Mouse (Mus musculus) embryonic facial prominence, embryonic 14.5 days (tissue): ENCODE data around the gene Cryl1. TPM values are rescaled to one million over a fixed set of nuclear protein-coding genes. Genes with fewer than 3 reads are reported as not detected.

Source experiments
- ATAC-seq: fragments of 200-750 bp; cut with Nextera tagmentation; 2 replicates; pipeline ENCODE4 v1.8.0; 2017; ENCODE audit warnings: low read depth, moderate number of reproducible peaks, moderate TSS enrichment
- DNase-seq: peaks from one replicate; pipeline ENCODE4 v3.0.0-alpha.2; 2015; ENCODE audit warnings: low spot score
- H3K27ac ChIP-seq: fragments of 300-500 bp; sonication (generic); replicated peaks from 2 replicates; pipeline ENCODE4 v1.5.1; 2014; ENCODE audit warnings: low read depth, mild to moderate bottlenecking, low read length, moderate library complexity
- H3K27me3 ChIP-seq: fragments of 300-500 bp; sonication (generic); replicated peaks from 2 replicates; pipeline ENCODE4 v1.6.1; 2014; ENCODE audit warnings: low read length; ENCODE audit not compliant: control insufficient read depth, insufficient read depth
- H3K36me3 ChIP-seq: fragments of 300-500 bp; sonication (generic); 2 replicates; pipeline ENCODE4 v1.6.1; 2014; ENCODE audit warnings: low read length, mixed read lengths; ENCODE audit not compliant: control insufficient read depth, insufficient read depth
- H3K4me1 ChIP-seq: fragments of 300-500 bp; sonication (generic); 2 replicates; pipeline ENCODE4 v1.6.1; 2014; ENCODE audit warnings: antibody characterized with exemption, low read length; ENCODE audit not compliant: control insufficient read depth, insufficient read depth
- H3K4me2 ChIP-seq: fragments of 300-500 bp; sonication (generic); 2 replicates; pipeline ENCODE4 v1.6.1; 2014; ENCODE audit warnings: low read depth, mild to moderate bottlenecking, low read length, moderate library complexity, mixed read lengths
- H3K4me3 ChIP-seq: fragments of 300-500 bp; sonication (generic); 2 replicates; pipeline ENCODE4 v1.5.1; 2014; ENCODE audit warnings: low read depth, mild to moderate bottlenecking, low read length
- H3K9ac ChIP-seq: fragments of 300-500 bp; sonication (generic); 2 replicates; pipeline ENCODE4 v1.6.1; 2014; ENCODE audit warnings: low read depth, mild to moderate bottlenecking, low read length, moderate library complexity, mixed read lengths
- H3K9me3 ChIP-seq: fragments of 300-500 bp; sonication (generic); 2 replicates; pipeline ENCODE4 v1.6.1; 2016; ENCODE audit warnings: low read length; ENCODE audit not compliant: control insufficient read depth
- WGBS: fragments of 180-500 bp; shearing (Covaris S2); extraction: QIAGEN DNeasy Blood & Tissue Kit; methylation state at CpG from one replicate; pipeline ENCODE4 v1.1.7; 2014; 5-methylcytosine and 5-hydroxymethylcytosine counted together
- polyA plus RNA-seq: library from polyadenylated mRNA; unstranded; fragments of >200 nt; fragmentation: Nextera tagmentation; extraction: Ambion mirVana; gene quantifications from 2 replicates; pipeline ENCODE4 v1.2.1, GENCODE M21; 2014

The Cryl1 gene
- polyA plus RNA-seq, 1 experiment from 2014 or later: 32.0 TPM

- WGBS: 57% methylated on average over 9 of the region's 9 CpGs
- DNase-seq (no peak), ATAC-seq (no peak)
Observed at GRCm38 (mm10) chr14:57289105-57289504, 109.2 kb downstream of the Cryl1 start.

GRCm38 (mm10) chr14:57283816-57284215 is 114.5 kb downstream of the Cryl1 start:
- Histone ChIP-seq H3K27ac (no peak overlapping the region), H3K36me3 (no peaks in the 10 kb centered on the region), H3K9me3 (no peaks in the 10 kb centered on the region), H3K4me2 (no peak overlapping the region), H3K4me1 (no peaks in the 10 kb centered on the region), H3K27me3 (no peaks in the 10 kb centered on the region), H3K4me3 (no peak overlapping the region), H3K9ac (no peak overlapping the region)
- DNase-seq: no peak
- ATAC-seq: no peak
- WGBS: 36% methylated on average over 5 of the region's 5 CpGs

More at GRCm38 (mm10) chr14:57289105-57289504, 109.2 kb downstream of the Cryl1 start:
- Histone ChIP-seq H3K4me2 (no peak overlapping the region), H3K9me3 (no peaks in the 10 kb centered on the region), H3K36me3 (no peaks in the 10 kb centered on the region), H3K4me3 (no peak overlapping the region), H3K4me1 (no peaks in the 10 kb centered on the region), H3K27ac (no peak overlapping the region), H3K27me3 (no peaks in the 10 kb centered on the region), H3K9ac (no peak overlapping the region)

DNA sequence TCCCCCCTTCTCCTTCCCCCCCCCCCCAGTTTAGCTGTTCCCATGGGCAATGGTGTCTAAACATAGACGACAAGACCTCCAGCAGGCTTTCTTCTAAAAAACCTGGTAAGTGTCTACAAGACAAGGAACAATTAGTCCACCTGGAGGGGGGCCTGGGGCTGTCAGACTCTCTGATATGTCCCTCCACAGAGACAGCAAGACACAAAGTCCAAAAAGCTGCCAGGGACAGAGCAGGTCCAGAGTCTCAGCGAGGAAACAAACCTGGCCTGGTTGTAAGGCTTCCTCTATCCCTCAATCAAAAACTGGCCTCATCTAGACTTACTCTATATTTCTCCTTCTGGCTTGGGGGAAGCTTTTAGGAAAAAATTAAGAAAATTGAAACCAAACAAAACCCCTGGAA is 115.7 kb downstream of the Cryl1 start:
- ATAC-seq (no peak), DNase-seq (no peak)
- 31% methylated on average over 2 of the region's 2 CpGs for WGBS

DNA sequence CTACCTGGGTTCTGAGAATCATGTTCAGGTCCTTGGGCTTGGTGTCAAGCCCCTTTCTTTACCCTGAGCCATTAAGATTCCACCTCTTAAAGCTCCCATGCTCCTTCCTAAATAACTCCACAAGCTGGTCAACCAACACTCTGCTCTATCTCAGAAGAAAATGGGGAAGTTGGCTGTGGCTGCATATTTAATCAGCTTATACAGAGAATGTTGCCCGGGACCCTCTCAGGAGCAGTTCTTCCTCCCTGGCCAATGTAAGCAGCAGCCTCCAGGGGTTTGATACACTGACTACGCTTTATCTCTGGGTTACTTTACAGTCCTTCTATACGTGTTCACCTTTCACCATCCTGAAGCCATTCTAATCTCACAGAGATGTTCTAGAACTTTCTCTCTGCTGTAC is 117.5 kb downstream of the Cryl1 start:
- H3K4me2 ChIP-seq: no peak overlapping the region
- no peak overlapping the region for H3K9ac ChIP-seq
- no peaks in the 10 kb centered on the region for H3K36me3 ChIP-seq
- H3K4me3 ChIP-seq: no peak overlapping the region
- H3K27ac ChIP-seq: no peak overlapping the region
- 84% methylated on average over 3 of the region's 3 CpGs for WGBS
- DNase-seq (no peak), ATAC-seq (no peak)
- H3K9me3 ChIP-seq: no peaks in the 10 kb centered on the region
- H3K27me3 ChIP-seq: no peaks in the 10 kb centered on the region
- no peaks in the 10 kb centered on the region for H3K4me1 ChIP-seq

More for the DNA sequence above, 115.7 kb downstream of the Cryl1 start:
- Histone ChIP-seq H3K36me3 (no peaks in the 10 kb centered on the region), H3K27ac (no peak overlapping the region), H3K4me1 (no peaks in the 10 kb centered on the region), H3K4me2 (no peak overlapping the region), H3K9ac (no peak overlapping the region), H3K9me3 (no peaks in the 10 kb centered on the region), H3K4me3 (no peak overlapping the region), H3K27me3 (no peaks in the 10 kb centered on the region)

DNA sequence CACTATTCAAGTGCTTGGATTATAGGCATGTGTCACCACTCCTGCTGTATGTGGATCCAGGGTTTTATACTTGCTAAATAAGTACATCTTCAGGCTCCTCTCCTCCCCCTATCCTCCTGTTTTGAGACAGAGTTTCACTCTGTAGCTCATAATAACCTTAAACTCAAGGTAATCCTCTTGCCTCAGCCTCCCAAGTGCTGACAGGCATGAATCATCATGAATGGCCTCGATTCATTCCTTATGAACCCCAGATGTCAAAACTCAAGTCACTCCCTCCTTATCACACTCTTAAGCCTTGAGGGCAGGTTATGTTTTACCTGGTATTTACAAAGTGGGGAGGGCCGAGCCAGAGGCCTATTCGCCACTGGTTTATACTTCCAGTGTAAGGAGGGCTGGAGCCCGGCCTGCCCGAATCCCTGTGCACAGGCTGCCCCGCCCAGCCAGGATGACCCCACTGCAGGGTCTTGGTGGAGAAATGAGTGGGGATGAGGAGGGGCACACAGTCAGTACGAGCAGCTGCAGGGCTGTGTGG is 121.8 kb downstream of the Cryl1 start:
- H3K4me1 ChIP-seq: no peaks in the 10 kb centered on the region
- H3K4me2 ChIP-seq: no peak overlapping the region
- no peaks in the 10 kb centered on the region for H3K36me3 ChIP-seq
- no peaks in the 10 kb centered on the region for H3K27me3 ChIP-seq
- no peak overlapping the region for H3K27ac ChIP-seq
- no peak overlapping the region for H3K4me3 ChIP-seq
- WGBS: 77% methylated on average over 7 of the region's 7 CpGs
- DNase-seq (no peak), ATAC-seq (no peak)
- no peak overlapping the region for H3K9ac ChIP-seq
- H3K9me3 ChIP-seq: no peaks in the 10 kb centered on the region

DNA sequence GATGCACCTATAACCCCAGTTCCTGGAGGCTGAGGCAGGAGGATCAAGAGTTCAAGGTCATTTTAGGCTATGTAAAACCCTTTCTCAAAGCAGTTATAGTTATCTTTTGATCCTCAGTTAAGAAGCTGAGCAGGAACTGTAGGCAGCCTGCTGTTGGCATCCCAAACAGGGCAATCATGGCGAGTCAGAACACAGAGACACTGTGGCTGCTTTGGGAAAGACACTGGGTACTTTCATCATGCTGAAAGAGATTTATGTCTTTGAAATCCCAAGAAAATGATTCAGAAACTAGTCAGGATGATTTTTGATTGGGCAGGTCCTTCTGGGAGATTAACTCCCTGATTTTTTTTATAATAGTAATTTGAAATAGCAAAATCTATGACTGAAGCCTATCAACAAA is 126.0 kb downstream of the Cryl1 start:
- H3K4me3 ChIP-seq: no peak overlapping the region
- H3K4me1 ChIP-seq: no peaks in the 10 kb centered on the region
- no peak for ATAC-seq
- H3K9me3 ChIP-seq: no peaks in the 10 kb centered on the region
- no peak overlapping the region for H3K9ac ChIP-seq
- H3K4me2 ChIP-seq: no peak overlapping the region
- DNase-seq: no peak
- 64% methylated on average over 1 of the region's 1 CpGs for WGBS
- H3K36me3 ChIP-seq: no peaks in the 10 kb centered on the region
- H3K27me3 ChIP-seq: no peaks in the 10 kb centered on the region
- H3K27ac ChIP-seq: no peak overlapping the region

DNA sequence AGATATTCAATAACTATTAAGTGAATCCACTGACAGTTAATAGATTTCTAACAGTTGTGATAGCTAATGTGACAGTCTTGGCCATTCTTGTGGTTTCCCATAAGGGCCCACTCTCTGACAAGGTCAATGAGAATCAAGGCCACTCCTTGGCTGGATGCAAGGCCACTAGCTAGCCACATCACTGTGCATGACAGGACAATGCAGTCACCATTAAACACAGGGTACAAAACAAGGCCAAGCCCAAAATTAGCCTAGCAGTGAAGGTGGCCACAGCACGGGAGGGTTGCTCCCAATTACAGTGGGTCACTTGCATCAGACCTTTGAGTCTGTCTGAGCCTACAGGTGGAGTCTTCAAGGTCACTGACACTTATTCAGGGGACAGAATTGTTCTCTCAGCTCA is 126.5 kb downstream of the Cryl1 start:
- Histone ChIP-seq H3K27ac (no peak overlapping the region), H3K27me3 (no peaks in the 10 kb centered on the region), H3K9me3 (no peaks in the 10 kb centered on the region), H3K36me3 (no peaks in the 10 kb centered on the region), H3K4me1 (no peaks in the 10 kb centered on the region), H3K9ac (no peak overlapping the region), H3K4me3 (no peak overlapping the region), H3K4me2 (no peak overlapping the region)
- ATAC-seq (no peak), DNase-seq (no peak)
- 72% methylated on average over 1 of the region's 1 CpGs for WGBS

- Histone ChIP-seq H3K36me3 (no peaks in the 10 kb centered on the region), H3K4me2 (no peak overlapping the region), H3K27ac (no peak overlapping the region), H3K9ac (no peak overlapping the region), H3K9me3 (no peaks in the 10 kb centered on the region), H3K27me3 (no peaks in the 10 kb centered on the region), H3K4me3 (no peak overlapping the region), H3K4me1 (no peaks in the 10 kb centered on the region)
- no peak for ATAC-seq
- DNase-seq: no peak
- WGBS: 83% methylated on average over 3 of the region's 3 CpGs
Observed at GRCm38 (mm10) chr14:57268900-57269299, 129.4 kb downstream of the Cryl1 start.

DNA sequence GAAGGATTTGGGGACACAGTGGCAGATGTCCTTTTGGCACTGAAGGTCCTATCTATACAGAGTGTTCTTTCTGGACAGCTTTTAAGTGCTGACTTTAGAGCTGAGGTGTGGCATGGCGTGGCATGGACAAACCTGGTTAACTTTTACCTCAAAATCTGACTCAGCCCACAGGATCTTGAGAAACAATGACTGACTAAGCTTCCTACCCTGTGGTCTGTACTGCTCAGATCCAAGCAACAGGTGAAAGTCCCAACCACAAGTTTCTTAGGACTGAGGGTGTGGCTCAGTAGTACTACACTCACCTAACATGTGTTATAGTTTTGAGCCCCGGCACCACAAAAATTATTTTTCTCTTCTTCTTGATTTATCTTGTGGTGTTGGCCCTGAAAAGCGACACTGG is 130.0 kb downstream of the Cryl1 start:
- Histone ChIP-seq H3K36me3 (no peaks in the 10 kb centered on the region), H3K4me3 (no peak overlapping the region), H3K27ac (no peak overlapping the region), H3K9ac (no peak overlapping the region), H3K4me2 (no peak overlapping the region), H3K9me3 (no peaks in the 10 kb centered on the region), H3K4me1 (no peaks in the 10 kb centered on the region), H3K27me3 (no peaks in the 10 kb centered on the region)
- 85% methylated on average over 3 of the region's 3 CpGs for WGBS
- ATAC-seq: no peak
- DNase-seq: no peak
